Mouse (Mus musculus): Measurements from ENCODE around the gene Prl3d3.
"Not testable (repeated sequence)": the region's sequence is repeated elsewhere in the genome, so short reads cannot be mapped to it uniquely, and the experiment has no call there.

The Prl3d3 gene

GRCm38 (mm10) chr13:27156490-27156889 lies at the start of gene Prl3d3:
Prl3d3 (plus strand) TSS chr13:27156790.
- DNase-seq (ENCODE audit: low read depth, low spot score): not testable (repeated sequence)

GRCm38 (mm10) chr13:27121398-27121797 lies 35.2 kb upstream of the Prl3d3 start, which contains the start of gene Prl3d2:
Prl3d2 (plus strand) TSS chr13:27121698.
- DNase-seq (ENCODE audit: low read depth, low spot score): not testable (repeated sequence)

GRCm38 (mm10) chr13:27148264-27148663 lies 8.3 kb upstream of the Prl3d3 start:
- no peak for DNase-seq (ENCODE audit: low read depth, low spot score)

GRCm38 (mm10) chr13:27196359-27196758 lies 39.8 kb downstream of the Prl3d3 start, which contains the start of gene Prl3c1:
Prl3c1 (plus strand) TSS chr13:27196659.
- DNase-seq (ENCODE audit: low read depth, low spot score): no peak
